ENCODE assay signal across 8 mouse cellular contexts in genomic region chr3:103739329-103739728, GRCm38 (mm10). TPM values are rescaled to one million over a fixed set of nuclear protein-coding genes. Genes with fewer than 3 reads are reported as not detected.
A peak's percentile ranks its signal among the peaks of the same experiment; 100 is the strongest.
DNase-seq lines count a peak whose midpoint lies in the region; ATAC-seq and TF ChIP-seq lines count a peak whose summit lies in the region.

Gene Gm10964 (plus strand): TSS chr3:103739366.

- H3K9ac ChIP-seq in liver, embryonic 11.5 days (ENCODE audit: low read depth, low read length): no peak within 1 kb of the TSS
- H3K9ac ChIP-seq in stomach, embryonic 16.5 days (ENCODE audit: low read length): peak within 1 kb of the TSS; percentile 68

- H3K27ac ChIP-seq in spleen, adult 2 months (ENCODE audit: insufficient read depth, low read length): no peak within 1 kb of the TSS
- H3K27ac ChIP-seq in liver, embryonic 11.5 days (ENCODE audit: low read depth, low read length): peak within 1 kb of the TSS; percentile 38; the same call in 1 of the 2 replicates
- H3K27ac ChIP-seq in stomach, embryonic 16.5 days (ENCODE audit: low read length): peak within 1 kb of the TSS; percentile 98

- DNase-seq in spleen, adult 2 months (ENCODE audit: low read depth in 1 of 2, low spot score in 2 of 2): no peak
- no peak for DNase-seq in spleen, adult 18-20 months
- no peak for DNase-seq in liver, embryonic 11.5 days (ENCODE audit: low spot score)
- DNase-seq in cerebellum, postnatal 4 days (ENCODE audit: low spot score in 2 of 2): no peak
- no peak for DNase-seq in urinary bladder, adult 18-20 months (ENCODE audit: low spot score in 2 of 2)

- no peak for TF ChIP-seq POLR2A in spleen, adult 2 months (IDR thresholded peaks at IDR 0.05; ENCODE audit: low read depth, low read length)

- no peaks in the 10 kb centered on the region for H3K27me3 ChIP-seq in erythroblast, embryonic 14.5 days (ENCODE audit: control insufficient read depth)
- H3K27me3 ChIP-seq in spleen, adult 2 months (ENCODE audit: control insufficient read depth, insufficient read depth, low read length): no peaks in the 10 kb centered on the region
- no peaks in the 10 kb centered on the region for H3K27me3 ChIP-seq in liver, embryonic 11.5 days (replicated peaks; ENCODE audit: control insufficient read depth, insufficient read depth, low read length)
- H3K27me3 ChIP-seq in stomach, embryonic 16.5 days (ENCODE audit: control insufficient read depth, insufficient read depth, low read length): no peaks in the 10 kb centered on the region

- peak within 1 kb of the TSS; percentile 67 for H3K4me2 ChIP-seq in liver, embryonic 11.5 days
- peak within 1 kb of the TSS; percentile 62 for H3K4me2 ChIP-seq in stomach, embryonic 16.5 days (ENCODE audit: low read depth, low read length)

- H3K9me3 ChIP-seq in erythroblast, embryonic 14.5 days (ENCODE audit: control insufficient read depth, low read length): no peaks in the 10 kb centered on the region
- no peaks in the 10 kb centered on the region for H3K9me3 ChIP-seq in liver, embryonic 11.5 days (ENCODE audit: control insufficient read depth, low read length)
- H3K9me3 ChIP-seq in stomach, embryonic 16.5 days (replicated peaks; ENCODE audit: control insufficient read depth, low read length): no peaks in the 10 kb centered on the region

- peak within 1 kb of the TSS; percentile 27 for H3K4me3 ChIP-seq in erythroblast, embryonic 14.5 days (replicated peaks)
- peak within 1 kb of the TSS; percentile 41 for H3K4me3 ChIP-seq in spleen, adult 2 months (ENCODE audit: extremely low read depth, insufficient read depth, insufficient read length)
- peak within 1 kb of the TSS; percentile 34 for H3K4me3 ChIP-seq in liver, embryonic 11.5 days (ENCODE audit: low read depth, low read length)
- peak within 1 kb of the TSS; percentile 50 for H3K4me3 ChIP-seq in stomach, embryonic 16.5 days (replicated peaks; ENCODE audit: low read length)

- ATAC-seq in erythroblast, adult 5-6 weeks (replicated peaks; ENCODE audit: low FRiP score, poor library complexity, severe bottlenecking): no peak
- ATAC-seq in liver, embryonic 11.5 days (replicated peaks; ENCODE audit: low FRiP score): no peak
- no peak for ATAC-seq in stomach, embryonic 16.5 days (ENCODE audit: insufficient read depth, low FRiP score)

- WGBS in spleen, adult 2 months: 65% methylated on average over 1 of the region's 1 CpGs
- WGBS in liver, embryonic 11.5 days: 92% methylated on average over 1 of the region's 1 CpGs
- WGBS in stomach, embryonic 16.5 days: 87% methylated on average over 1 of the region's 1 CpGs

- H3K4me1 ChIP-seq in erythroblast, embryonic 14.5 days (ENCODE audit: control insufficient read depth): peaks cover 21% of the 10 kb centered on the region
- H3K4me1 ChIP-seq in spleen, adult 2 months (ENCODE audit: control insufficient read depth, insufficient read depth, insufficient read length): peaks cover 18% of the 10 kb centered on the region
- H3K4me1 ChIP-seq in liver, embryonic 11.5 days (replicated peaks; ENCODE audit: control insufficient read depth, insufficient read depth, low read length): peaks cover 14% of the 10 kb centered on the region
- peaks cover 26% of the 10 kb centered on the region for H3K4me1 ChIP-seq in stomach, embryonic 16.5 days (ENCODE audit: control insufficient read depth, insufficient read depth, low read length)

- no peak for TF ChIP-seq CTCF in spleen, adult 2 months (IDR thresholded peaks at IDR 0.05; ENCODE audit: extremely low read depth, insufficient read depth, insufficient read length, insufficient replicate concordance)

- H3K36me3 ChIP-seq in erythroblast, embryonic 14.5 days (ENCODE audit: control insufficient read depth): peaks cover 96% of the 10 kb centered on the region
- H3K36me3 ChIP-seq in spleen, adult 2 months (ENCODE audit: control insufficient read depth, insufficient read depth, low read length): peaks cover 14% of the 10 kb centered on the region
- peaks cover 6% of the 10 kb centered on the region for H3K36me3 ChIP-seq in liver, embryonic 11.5 days (ENCODE audit: control insufficient read depth, insufficient read depth, low read length)
- H3K36me3 ChIP-seq in stomach, embryonic 16.5 days (ENCODE audit: control insufficient read depth, insufficient read depth, low read length): peaks cover 11% of the 10 kb centered on the region

RNA-seq across cellular contexts. Expression of gene Gm10964, which starts in this region (rescaled TPM):
- polyA plus RNA-seq in erythroblast, embryonic 14.5 days (2012): not detected in 2 replicates
- total RNA-seq in erythroblast, adult 5-6 weeks (2015; ENCODE audit: low replicate concordance): not detected in 2 replicates
- total RNA-seq in erythroblast, adult 5-6 weeks (2017; ENCODE audit: low replicate concordance): not detected in 2 replicates
- polyA plus RNA-seq in spleen, adult 2 months (2012; rRNA removed): not detected in 2 replicates
- not detected in 2 replicates for polyA plus RNA-seq in liver, embryonic 11.5 days (2014; fragmentation: Nextera tagmentation; extraction: Ambion mirVana)
- polyA plus RNA-seq in stomach, embryonic 16.5 days (2015; fragmentation: Nextera tagmentation; extraction: Ambion mirVana): not detected in 2 replicates
